Mouse (Mus musculus): ENCODE measurements around the gene Arpc1b. TPM values are rescaled to one million over a fixed set of nuclear protein-coding genes. Genes with fewer than 3 reads are reported as not detected.
"Not testable (repeated sequence)": the region's sequence is repeated elsewhere in the genome, so short reads cannot be mapped to it uniquely, and the experiment has no call there.

Arpc1b gene
- total RNA-seq, 2 experiments from 2014 or later: 33.6 to 34.2 TPM

DNA sequence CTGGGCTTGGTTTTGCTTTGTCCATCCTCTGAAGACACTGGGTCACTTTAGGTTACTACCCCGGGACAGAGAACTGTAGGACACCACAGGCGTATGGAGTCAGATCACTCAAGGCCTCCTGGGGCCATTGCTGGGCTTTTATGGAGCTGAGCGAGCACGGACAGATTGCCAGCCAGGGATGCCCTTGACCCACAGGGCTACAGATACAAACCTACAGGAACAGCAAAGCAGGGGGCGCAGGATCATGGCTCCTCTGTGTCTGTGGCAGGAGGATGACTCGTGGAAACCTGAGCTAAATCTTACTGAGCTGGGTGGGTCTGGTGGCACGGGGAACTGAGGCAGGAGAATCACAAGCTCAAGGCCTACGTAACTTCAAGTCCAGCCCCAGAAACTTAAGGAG is 1.4 kb upstream of the Arpc1b start:
- DNase-seq (ENCODE audit: extremely low spot score in 1 of 2, low spot score in 1 of 2): no peak

GRCm38 (mm10) chr5:145113416-145113815 is 599 bp upstream of the Arpc1b start:
- DNase-seq (ENCODE audit: extremely low spot score in 1 of 2, low spot score in 1 of 2): no peak

DNA sequence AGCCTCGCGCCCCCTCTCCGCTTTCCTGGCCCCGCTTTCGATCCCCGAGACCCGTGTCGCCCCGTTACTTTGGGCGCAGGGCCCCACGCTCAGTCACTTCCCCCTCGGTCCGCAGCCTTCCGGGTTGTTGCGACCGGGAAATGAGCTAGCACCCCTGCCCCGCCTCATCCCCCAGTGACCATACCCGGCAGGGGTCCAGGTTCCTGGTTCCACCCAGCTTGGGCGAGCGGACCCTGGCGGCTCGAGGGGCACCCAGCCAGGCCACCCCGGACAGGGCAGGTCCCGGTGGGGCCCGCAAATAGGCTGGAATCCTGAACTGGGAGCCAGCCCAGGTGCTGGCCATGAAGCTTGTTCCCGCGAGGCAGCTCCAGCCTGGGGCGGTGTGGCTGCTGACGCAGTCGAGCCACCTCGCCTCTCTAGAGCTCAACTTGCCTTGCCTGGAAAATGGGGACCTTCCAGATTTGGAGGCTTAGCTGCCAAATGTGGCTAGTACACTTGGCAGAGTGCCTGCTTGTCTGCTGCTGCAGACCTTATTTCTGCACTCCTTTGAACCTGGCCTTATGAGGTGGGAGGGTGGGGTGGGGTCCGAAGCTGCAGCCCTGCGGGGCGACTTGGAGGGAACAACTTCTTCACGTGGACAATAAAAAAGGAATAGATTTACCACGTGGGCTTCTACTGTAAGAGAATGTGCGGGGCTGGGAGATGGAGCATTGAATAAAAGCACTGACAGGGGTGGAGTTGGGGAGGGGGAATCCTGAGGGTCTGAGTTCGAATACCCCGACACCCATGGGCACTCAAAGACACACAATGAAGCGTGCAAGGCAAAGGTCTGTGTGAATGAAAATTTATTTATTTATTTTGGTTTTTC is 825 bp downstream of the Arpc1b start:
- no peak for DNase-seq (ENCODE audit: extremely low spot score in 1 of 2, low spot score in 1 of 2)

DNA sequence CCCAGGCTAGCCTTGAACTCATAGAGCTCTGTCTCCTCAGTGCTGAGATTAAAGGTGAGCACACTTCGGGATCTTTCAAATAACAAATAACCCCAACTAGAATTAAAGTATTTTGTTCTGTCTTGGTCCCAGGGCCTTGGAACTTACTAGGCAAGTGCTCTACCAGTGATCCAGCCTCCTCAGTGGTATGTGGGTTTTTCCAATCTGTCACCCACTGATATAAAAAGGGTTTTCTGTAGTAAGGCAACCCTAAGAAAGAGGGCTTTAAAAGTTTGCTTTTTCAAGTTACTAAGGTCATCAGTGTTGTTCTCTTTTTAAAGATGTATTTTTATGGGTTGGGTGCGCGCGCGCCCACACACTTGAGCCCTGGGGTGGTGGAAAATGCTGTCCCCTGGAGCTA is 1.7 kb downstream of the Arpc1b start:
- DNase-seq (ENCODE audit: extremely low spot score in 1 of 2, low spot score in 1 of 2): no peak

- no peak for DNase-seq (ENCODE audit: extremely low spot score in 1 of 2, low spot score in 1 of 2)
These were observed 2.3 kb downstream of the Arpc1b start for GRCm38 (mm10) chr5:145116316-145116715.

DNA sequence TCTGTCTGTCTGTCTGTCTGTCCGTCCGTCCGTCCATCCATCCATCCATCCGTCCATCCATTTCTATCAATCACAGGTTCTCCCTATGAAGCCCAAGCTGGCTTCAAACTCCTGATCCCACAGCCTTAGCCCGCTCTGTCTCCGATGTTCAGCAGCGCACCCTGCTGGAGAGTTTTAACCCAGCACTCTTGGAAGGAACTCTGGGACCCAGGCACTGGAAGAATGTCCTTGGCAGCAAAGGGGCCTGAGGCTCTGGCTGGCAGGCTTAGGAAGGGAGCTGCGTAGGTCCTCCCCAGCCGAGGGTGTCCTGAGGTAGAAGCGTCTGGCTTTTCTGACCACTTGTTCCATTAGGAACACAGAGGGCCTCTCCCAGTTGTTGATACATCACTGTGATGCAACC is 2.9 kb downstream of the Arpc1b start:
- DNase-seq (ENCODE audit: extremely low spot score in 1 of 2, low spot score in 1 of 2): peak in 1 of 2 experiments; percentile 71

GRCm38 (mm10) chr5:145118005-145118404 is 4.0 kb downstream of the Arpc1b start:
- no peak for DNase-seq (ENCODE audit: extremely low spot score in 1 of 2, low spot score in 1 of 2)

DNA sequence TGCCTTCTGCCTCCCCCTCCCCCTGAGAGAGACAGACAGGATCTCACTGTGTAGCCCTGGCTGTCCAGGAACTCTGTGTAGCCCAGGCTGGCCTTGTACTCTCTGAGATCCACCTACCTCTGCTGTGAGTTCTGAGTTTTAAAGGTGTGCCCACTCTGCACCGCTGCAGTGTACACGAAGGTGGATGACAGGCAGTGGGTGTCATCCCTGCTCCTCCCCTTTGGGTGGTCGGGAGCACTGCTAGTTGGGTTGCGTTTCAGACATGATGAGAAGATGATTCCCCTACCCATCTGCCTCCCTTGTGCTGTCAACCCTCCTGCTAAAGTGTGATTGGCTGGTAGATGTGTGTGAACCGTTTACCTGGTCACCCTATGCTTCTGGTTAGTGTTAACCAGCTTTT is 4.4 kb downstream of the Arpc1b start:
- no peak for DNase-seq (ENCODE audit: extremely low spot score in 1 of 2, low spot score in 1 of 2)

DNA sequence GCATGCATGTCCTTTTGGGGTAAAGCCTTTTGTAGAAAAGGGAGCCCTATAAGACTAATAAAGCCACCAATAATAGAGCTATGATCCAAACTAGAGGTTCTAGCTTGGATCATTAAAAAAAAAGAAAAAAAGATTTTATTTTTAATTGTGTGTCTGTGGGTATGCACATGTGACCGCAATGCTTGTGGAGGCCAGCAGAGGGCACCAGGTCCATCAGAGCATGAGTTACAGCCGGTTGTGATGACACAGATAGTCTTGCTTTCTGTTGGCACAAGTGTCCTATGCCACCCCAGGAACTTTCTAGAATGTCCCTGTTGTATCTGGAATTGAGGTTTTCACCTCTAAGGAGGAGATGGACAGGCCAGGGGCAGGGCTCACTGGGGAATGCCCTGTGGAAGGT is 5.4 kb downstream of the Arpc1b start:
- DNase-seq (ENCODE audit: extremely low spot score in 1 of 2, low spot score in 1 of 2): no peak

DNA sequence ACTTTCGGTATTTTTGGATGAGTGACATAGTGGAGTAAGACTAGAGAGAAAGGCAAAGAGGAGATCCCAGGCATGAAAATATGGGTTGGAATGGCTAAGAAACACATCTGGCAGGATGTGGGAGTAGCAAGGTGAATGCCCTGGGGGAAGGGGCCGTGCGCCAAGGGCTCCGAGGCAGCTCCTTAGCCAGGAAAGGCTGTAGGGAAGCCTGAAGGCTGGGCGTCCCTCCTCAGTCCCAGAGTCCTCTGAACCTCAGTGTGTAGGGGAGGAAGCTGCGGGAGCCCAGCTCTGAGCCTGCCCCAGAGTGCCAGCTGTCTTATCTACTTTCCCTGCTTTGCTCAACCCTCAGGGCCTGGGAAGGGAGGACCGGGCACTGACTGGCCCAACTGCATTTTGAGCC is 6.9 kb downstream of the Arpc1b start:
- no peak for DNase-seq (ENCODE audit: extremely low spot score in 1 of 2, low spot score in 1 of 2)

DNA sequence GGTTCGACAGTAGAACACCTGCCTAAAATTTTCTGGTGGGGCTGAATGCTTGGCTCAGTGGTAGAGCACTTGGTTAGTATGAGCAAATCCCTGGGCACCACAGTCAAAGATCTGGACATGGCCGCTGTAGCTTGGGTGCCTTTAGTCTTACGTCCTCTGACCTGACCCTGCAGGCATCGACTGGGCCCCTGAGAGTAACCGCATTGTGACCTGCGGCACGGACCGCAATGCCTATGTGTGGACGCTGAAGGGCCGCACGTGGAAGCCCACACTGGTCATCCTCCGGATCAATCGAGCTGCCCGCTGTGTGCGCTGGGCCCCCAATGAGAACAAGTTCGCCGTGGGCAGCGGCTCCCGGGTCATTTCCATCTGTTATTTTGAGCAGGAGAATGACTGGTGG is 9.4 kb downstream of the Arpc1b start:
- DNase-seq (ENCODE audit: extremely low spot score in 1 of 2, low spot score in 1 of 2): no peak

GRCm38 (mm10) chr5:145126580-145126979 is 12.6 kb downstream of the Arpc1b start:
- DNase-seq (ENCODE audit: extremely low spot score in 1 of 2, low spot score in 1 of 2): no peak

- no peak for DNase-seq (ENCODE audit: extremely low spot score in 1 of 2, low spot score in 1 of 2)
These were observed 15.1 kb downstream of the Arpc1b start for GRCm38 (mm10) chr5:145129124-145129523.

GRCm38 (mm10) chr5:145129773-145130172 is 15.8 kb downstream of the Arpc1b start:
- DNase-seq (ENCODE audit: extremely low spot score in 1 of 2, low spot score in 1 of 2): not testable (repeated sequence)

GRCm38 (mm10) chr5:145130191-145130590 is 16.2 kb downstream of the Arpc1b start:
- DNase-seq (ENCODE audit: extremely low spot score in 1 of 2, low spot score in 1 of 2): no peak

- no peak for DNase-seq (ENCODE audit: extremely low spot score in 1 of 2, low spot score in 1 of 2)
These were observed 17.0 kb downstream of the Arpc1b start for GRCm38 (mm10) chr5:145130995-145131394.

DNA sequence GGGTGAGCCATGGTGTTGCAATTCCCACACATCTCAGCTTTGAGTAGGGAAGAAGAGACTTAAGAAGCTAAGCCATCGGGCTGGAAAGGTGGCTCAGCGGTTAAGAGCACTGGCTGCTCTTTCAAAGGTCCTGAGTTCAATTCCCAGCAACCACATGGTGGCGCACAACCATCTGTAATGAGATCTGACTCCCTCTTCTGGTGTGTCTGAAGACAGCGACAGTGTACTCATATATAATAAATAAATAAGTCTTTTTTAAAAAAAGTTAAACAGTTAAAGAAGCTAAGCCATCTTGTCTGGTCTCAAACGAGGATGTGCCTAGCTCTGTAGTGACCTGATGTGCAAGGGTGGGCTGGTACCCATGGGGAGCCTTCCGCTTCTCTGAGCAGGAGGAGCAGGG is 19.3 kb downstream of the Arpc1b start:
- not testable (repeated sequence) for DNase-seq (ENCODE audit: extremely low spot score in 1 of 2, low spot score in 1 of 2)

DNA sequence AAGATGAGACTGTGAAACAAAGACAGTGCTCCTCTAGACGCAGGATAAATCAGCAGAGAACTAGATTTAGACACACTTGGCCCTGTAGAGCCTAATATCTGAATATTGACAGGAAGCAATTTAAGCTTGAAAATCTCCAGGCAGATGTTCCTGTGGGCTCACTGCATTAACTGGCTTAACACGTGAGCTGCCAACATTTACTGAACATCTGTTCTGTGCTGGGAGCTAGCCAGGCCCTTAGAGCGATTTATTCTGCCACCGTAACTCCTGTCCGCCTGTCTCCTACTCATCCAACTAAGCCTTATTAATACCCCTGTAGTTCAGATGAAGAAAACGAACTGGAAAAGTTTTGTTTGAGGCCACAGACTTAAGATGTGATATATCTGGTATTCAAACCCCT is 24.8 kb downstream of the Arpc1b start:
- DNase-seq (ENCODE audit: extremely low spot score in 1 of 2, low spot score in 1 of 2): no peak

DNA sequence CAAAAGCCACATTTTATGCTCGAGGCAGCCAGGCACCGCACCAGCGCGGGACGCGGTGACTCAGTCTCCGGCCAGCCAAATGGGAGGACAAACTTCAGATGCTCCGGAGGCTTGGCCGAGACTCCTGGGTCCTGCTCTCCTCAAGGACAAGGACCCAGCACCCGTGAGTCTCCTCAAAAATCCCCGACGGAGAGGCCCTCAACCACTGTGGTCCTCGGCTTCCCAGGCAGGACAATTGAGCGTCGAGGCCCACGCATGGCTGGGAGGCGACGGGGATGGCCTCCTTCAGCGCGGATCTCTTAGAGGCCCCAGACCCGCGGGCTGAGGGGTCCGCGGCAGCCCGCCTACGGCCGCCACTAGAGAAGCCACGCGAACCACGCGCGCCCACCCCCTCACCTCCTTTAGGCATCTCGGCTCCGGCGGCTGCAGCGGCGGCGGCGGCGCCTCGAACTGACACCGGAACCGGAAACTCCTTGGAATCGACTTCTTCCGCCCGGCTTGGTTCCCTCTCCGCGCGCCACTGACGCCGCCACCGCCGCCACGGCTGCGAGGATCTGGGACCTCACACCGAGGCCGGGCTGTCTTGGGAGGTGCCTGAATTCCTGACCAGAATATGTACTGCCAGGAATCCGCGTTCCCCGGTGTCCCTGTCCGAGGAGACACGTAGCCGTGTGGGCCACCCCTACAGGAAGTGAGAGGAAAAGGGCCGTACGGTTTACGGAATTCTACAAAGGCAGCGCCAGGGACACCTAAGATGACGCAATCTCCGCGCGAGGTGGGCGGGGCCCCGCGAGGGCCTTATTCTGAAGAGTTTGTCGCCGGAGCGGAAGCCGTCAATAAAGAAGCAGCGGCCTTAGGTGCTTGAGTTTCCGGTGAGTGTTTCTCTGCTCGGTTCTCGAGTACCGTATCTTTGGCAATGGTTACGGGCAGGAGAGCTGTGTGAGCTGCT is 25.8 kb downstream of the Arpc1b start, which contains the start of the genes Pdap1 and Bud31:
Gene Pdap1 (minus strand): TSS at position 668 of the 949 bp plus-strand sequence.
Gene Bud31 (plus strand): TSS at position 792 of the 949 bp plus-strand sequence.
- peak; percentile 95 to 99 for DNase-seq (ENCODE audit: extremely low spot score in 1 of 2, low spot score in 1 of 2)

GRCm38 (mm10) chr5:145140611-145141010 is 26.6 kb downstream of the Arpc1b start:
- no peak for DNase-seq (ENCODE audit: extremely low spot score in 1 of 2, low spot score in 1 of 2)

GRCm38 (mm10) chr5:145147748-145148147 is 33.7 kb downstream of the Arpc1b start:
- DNase-seq (ENCODE audit: extremely low spot score in 1 of 2, low spot score in 1 of 2): no peak
